Mouse (Mus musculus) left cerebral cortex, adult 8-10 months (tissue): ENCODE data around the gene Clec1b. TPM values are rescaled to one million over a fixed set of nuclear protein-coding genes. Genes with fewer than 3 reads are reported as not detected.
A peak's percentile ranks its signal among the peaks of the same experiment; 100 is the strongest.

Experiments
- DNase-seq, 2 experiments: peaks; one replicate each; pipeline ENCODE4 v3.0.0; 2022; ENCODE audit warnings: low spot score in 2 of 2
- total RNA-seq, 4 experiments: library from RNA; stranded (reverse); gene quantifications; 2 replicates each; pipeline ENCODE4 v1.2.4; 2022

Clec1b gene
- 1 to 10 TPM in 1 of 4 experiments, under 1 TPM in 1, not detected in 2; 0.46 to 1.3 TPM for total RNA-seq

DNA sequence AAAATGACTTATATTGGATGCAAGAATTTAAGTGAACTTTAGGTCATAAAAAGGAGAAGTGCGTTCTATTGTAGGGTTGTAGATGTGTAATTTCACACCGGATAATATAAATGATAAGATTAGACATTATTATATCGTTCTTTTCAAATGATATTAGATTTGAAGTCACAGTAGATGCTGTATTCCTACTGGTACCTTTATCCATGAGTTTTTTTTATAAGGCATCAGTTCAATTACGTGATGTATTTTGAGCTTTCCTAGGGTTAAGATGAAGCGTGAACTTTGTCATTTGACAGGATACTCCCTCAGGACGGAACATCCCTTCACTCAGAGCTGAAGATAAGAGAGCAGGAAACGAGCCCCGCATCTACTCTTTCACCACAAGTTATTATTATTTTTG lies at the start of gene Clec1b:
TSS of gene Clec1b (plus strand) at position 301 of the 400 bp plus-strand sequence.
- no peak for DNase-seq

DNA sequence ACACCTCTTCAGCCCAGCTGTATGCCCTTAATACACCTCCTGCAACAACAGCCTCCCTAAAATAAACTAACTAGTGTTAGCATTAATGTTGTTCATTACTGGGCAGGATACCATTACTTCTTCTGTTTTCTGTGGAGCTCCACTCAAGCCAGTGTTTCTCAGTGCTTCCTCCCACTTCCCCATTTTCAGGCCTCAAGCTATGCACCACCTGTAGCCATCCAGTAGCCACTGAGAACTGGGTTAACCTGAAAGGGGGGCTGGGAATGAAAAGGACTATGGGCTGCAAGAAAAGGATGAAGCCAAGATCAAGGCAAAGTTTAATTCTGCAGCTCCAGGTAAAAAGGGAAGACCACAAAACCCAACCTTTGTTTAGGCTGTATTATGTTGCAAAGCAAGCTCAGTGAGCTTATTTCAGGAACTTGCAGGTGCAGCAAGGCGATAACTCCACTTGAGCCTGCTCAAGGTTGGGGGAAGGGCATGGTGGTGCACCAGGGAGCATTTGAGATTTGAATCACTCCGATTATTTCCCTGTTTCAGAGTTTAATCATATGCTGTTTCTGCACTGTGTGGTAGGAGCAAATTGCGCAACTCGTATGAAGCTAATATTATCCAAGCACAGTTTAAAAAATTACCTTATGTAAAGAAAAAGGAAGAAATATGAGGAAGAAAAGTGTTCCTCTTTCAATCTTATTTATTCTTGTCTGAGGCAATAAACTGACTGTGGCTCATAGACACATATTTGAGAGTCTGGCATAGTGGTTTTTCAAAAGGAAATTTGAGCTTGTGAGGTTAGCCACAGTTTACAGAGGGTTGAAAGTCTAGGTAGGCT lies 47.4 kb upstream of the Clec1b start:
- no peak for DNase-seq

DNA sequence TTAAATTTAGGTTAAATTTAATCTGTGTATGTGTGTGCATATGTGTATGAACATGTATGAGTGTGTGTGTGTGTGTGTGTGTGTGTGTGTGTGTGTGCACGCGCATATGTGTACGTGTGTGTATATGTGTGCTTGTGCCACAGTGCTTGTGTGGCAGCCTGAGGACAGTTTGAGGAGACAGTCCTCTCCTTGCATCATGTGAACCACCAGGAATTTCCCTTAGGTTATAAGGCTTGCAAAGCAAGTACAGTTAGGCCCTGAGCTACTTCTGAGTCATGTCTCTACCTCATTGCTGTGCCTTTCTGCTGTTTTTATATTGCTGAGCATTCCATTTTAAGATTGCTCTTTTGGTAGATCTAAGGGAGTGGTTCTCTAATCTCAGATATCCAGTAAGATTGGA lies 46.0 kb upstream of the Clec1b start:
- no peak for DNase-seq

DNA sequence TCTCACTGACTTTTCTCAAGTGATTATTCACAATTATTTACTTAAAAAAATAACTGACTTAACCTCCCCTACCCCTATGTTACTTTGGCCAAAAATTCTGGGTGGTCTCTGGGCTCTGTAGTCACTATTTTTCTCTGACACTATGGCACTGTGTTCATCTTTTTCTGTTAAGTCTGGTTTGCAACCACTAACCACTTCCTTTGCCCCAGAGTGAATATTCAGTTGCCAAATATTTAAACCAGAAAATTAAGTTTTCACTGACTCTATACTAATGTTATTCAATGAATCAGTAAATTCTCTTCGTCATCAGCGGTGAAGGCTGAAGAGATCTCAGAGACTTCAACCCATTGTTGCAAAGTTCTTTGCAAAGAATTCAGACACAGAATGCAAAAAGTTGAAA lies 41.3 kb upstream of the Clec1b start:
- DNase-seq: no peak

DNA sequence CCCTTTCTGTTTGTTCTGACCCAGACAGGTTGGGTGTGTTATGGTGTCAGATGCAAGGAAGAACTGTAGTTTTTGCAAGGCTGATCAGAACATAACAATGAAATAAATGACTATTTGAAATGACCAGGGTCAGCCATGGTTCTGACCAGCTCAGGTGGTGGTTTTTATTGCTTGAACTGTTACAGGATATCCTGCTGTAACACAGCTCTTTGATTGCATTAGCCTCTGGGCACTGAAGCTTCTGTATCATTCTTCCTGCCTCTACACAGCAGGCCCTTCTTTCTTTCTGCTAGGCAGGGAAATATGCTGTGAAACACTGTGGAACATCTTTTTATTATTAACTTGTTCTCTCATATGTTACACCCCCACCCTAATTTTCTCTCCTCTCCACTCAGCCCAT lies 40.7 kb upstream of the Clec1b start:
- DNase-seq: no peak

DNA sequence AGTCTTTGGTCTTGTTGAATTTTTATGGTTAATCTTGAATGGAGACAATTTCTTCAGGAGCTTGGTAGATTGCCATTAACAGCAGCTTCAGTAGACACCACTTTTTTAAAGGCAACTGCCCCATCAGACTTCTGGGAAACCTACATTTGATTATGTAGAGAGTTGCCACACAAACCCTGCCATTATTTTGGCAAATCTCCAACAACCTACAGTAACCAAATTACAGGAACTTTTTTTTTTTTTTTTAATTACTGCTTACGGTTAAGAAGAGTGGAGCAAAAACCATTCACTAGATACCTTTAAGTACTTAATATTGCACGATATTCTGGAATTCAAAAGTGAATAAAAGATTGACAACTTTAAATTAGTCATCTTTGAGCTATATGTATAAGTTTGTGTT lies 37.6 kb upstream of the Clec1b start:
- no peak for DNase-seq

DNA sequence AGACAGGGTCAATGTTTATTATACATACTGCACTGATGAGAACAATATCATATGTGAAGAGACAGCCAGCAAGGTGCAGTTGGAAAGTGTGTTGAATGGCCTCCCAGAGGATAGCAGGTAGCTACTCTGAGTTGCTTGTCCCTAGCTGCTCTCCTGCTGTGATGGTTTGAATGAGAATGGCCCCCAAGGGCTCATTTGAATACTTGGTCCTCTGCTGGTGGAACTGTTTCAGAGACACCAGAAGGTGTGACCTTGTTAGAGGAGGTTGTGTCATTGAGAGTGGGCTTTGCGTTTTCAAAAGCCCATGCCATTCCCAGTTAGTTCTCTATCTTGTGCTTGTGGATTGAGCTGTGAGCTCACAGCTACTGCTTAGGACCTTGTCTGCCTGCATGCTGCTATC lies 33.2 kb upstream of the Clec1b start:
- no peak for DNase-seq

DNA sequence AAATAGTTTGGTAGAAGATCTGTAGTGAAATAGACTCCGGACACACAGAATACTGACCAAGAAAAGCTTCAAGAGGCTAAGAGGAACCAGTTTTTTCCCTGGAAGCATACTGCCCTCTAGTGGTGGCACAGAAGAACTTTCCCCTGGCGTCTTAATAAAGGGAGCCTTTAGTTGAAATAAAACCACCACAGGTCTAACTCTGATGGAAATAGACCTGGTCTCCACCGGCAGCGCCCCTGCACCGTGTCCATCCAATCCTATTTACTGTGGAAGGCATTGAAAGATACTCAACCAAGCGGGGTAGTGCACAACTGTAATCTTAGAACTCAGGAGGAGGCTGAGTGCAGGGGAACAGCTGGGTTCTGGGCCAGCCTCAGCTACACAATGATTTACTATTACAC lies 31.1 kb upstream of the Clec1b start:
- DNase-seq: no peak

DNA sequence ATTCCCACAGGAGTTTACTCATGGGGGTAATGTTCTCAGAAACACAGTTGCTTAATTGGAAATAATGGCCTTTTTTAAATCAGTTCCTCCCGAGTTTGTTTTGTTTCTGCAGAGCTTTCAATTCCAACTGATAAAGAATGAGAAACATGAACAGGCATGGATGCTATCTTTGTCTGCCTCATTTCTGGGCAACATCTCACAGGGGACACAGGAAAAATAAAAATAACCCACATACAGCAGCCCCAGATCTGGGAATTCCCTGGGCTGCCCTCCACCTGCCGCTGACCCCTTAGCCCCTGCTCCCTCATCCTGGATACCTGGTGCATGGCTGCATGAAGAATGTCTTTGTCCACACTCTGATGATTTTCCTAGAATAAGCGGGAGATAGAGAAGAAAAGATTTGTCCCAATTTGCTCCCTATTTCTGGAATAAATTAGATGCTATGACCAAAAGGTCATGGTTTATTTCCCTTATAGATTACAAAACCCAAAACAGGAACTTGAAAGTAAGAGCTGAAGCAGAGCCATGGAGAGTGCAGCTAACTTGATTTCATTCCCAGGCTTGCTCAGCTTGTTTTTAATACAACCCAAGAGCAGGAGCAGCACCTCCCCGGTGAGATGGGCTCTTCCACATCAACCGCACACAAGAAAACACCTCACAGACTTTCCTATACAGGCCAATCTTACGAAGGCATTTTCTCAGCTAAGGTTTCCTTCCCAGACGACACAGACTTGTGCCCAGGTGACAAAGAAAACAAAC lies 27.5 kb upstream of the Clec1b start:
- DNase-seq: no peak

DNA sequence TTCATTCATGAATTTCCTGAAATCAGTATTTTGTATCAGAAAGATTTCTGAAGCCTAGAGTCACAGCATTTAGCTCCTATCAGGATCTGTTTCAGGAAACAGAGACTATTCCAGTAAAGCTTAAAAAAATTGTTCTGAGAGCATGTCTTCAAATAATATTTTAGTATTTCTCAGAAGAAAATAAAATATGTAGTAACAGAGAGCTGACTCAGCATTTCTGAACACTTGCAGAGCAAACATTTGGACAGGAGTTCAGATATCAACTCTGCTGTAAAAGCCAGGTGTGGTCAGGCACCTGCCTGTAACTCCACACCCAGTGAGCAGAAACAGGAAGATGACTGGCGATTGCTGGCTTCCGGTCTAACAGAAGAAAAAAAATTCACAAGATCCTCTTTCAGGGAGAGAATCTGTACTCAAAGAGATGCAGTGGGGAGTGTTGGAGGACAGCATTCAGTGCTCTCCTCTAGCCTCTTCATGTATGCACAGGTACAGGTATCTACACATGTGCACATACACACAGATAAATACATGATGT lies 22.1 kb upstream of the Clec1b start:
- DNase-seq: no peak

DNA sequence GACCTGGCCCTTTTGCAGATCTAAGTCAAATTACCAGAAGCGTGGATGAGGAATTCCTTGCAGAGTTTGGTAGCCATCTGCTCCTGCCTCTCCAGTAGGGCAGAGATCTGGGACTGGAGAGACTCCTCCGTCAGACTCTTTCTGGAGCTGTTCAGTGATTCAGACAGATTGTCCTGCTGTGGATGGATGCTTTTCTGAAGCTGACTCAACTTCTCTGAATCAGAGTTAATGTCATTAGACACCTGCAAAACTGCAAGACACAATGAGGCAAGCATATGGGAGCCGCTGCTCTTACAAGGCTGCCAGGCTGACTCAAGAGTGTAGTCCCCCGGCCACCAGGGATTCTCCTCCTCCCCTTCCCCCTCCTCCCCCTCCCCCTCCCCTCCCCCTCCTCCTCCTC lies 16.6 kb upstream of the Clec1b start:
- DNase-seq: peak in 1 of 2 experiments; percentile 6

DNA sequence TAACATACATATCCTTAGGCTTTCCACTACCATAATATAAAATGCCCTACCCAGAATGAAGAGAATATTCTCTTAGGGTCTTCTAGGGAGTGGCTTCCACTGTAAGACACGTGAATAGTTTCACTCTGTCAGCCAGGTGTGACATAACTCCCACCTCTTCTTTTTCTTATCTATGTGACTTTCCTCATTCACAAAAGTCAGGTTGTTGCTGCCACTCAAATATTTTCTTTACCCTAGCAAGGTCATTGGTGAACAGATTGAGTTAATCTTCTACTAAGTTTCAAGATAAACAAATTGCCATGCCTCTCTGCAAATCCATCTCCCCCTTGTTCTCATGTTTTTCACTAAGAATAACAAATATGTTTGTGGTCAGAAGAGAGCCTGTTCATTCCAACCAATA lies 15.4 kb upstream of the Clec1b start:
- no peak for DNase-seq

DNA sequence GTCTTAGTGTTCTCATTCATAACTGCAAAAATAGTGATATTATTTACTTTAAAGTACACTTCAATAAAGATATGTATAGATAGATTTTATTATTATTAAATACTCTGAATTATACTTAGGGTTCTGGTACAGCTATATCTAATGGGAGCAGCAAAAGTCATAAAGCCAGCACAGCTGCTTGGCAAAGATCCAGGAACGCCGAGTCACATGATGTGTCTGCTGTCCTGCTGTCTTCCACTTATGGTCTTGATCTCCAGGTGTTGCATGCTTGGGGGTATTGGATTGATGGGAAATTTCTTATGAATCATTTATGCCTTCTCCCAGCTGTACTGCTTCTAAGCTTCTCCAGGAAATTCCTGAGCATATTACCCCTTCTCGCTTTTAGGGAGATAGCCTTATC lies 13.6 kb upstream of the Clec1b start:
- no peak for DNase-seq

DNA sequence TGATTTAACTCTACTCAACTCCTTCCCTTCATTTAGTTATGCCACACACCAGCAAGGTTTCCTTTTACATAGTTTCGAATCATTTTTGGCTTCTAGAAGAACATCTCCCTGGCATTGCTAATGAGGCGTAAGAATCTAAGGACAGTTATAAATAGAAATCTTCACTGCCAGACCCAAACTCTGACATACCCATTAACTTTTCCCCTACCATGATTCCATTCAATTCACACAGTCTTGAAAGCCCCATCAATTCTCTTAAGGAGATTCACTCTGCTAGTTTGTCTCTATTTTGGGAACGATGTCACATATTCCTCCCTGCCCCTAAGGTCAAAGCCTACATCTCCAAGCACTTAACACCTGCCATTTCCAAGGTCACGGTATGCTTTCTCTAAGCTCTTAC lies 12.1 kb upstream of the Clec1b start:
- no peak for DNase-seq

DNA sequence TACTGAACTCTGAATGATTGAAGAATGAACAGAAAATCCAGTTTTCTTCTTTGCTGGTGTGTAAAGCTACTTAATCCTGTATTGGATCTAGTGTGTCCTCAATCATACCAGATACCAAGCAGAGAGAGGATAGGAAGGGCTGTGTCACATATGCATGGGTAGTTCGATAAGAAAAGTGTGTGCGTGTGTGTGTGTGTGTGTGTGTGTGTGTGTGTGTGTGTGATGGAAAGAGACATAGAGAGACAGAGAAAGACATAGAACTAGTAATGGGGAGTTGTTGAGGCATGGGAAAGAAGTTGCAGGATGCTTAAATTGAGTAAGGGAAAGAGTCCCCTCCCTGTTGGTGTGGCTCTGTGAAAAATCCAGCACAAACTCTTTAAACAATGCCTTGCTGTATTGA lies 11.3 kb upstream of the Clec1b start, which contains the start of gene Clec12b:
TSS of gene Clec12b (minus strand) at position 101 of the 400 bp plus-strand sequence.
- no peak for DNase-seq

DNA sequence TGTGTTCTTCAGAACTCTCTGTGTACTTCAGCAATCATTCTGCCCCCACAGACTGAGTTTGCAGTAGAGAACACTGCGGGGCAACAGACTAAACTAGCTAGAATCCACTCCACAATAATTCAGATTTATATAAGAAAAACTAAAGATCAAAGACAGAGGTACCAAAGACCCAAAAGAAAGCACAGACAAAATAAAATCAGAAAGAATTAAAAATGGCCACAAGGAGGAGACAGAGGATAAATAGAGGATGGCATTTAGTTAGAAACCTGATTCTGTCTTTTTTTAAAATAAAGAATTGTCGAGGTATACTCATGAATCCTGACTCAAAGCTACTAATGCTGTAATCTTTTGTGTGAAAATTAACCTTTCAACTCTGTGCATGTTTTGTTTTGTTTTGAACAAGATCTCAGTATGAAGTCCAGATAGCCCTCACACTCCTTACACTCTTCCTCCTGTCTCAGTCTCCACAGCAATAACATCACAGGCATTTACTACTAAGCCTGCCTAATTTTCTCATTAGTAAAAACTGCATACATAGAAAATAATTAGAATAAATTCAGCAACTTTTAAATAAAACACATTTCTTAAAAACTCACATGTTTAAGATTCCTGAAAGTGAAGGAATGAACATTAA lies 3.9 kb upstream of the Clec1b start:
- no peak for DNase-seq

DNA sequence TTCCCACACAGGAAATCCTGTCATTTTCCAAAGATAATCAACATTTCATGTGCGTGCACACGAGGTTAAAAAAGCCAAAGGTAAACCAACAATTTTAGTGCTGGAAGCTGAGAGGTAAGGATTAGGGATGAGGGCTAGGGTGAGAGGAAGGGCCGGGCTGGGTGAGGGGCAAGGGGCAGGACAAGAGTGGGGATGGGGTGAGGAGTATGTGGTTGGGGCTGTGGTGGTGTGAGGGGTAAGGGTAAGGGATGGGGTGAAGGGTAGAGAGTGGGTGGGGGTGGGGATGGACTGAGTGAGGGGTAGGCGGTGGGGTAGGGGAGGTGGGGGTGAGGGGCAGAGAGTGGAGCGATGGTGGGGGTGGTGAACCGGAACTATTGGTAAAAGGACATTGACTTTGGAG lies 3.4 kb upstream of the Clec1b start:
- no peak for DNase-seq

DNA sequence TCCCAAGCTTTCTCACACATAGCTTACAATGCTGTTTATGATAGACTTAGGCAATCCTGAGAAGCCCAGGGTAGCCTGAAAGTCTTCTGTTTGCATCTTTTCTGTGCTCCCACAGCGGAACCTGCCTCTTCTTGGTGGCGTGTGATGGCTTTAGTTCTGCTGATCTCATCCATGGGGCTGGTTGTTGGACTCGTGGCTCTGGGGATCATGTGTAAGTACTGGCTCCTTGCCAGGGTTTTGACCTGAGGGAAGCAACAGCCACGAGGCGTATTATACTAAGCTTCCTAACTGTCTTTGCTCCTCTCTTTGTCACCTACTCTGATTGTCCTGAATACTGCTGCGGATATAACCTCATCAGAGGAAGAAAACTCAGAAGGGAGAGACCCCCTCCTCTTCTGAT lies 2.8 kb downstream of the Clec1b start:
- DNase-seq: no peak

DNA sequence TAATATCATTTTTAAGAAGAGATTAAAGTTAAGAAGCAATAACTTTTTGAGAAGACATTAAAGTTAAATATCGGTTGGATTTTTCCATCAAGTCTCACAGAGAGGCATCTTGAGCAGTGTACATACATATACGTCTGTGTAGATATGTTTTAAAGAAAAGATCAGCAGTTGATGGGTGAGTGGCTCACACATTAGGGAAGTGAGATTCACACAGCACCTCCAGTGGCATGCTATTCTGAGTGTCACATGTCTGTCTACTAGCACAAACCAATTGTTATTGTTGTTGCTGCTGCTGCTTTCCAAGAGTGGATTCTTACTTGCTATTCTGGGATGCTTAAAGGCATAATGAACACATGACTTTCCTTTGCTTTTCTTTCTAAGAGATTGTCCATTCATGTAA lies 5.3 kb downstream of the Clec1b start:
- DNase-seq: no peak

DNA sequence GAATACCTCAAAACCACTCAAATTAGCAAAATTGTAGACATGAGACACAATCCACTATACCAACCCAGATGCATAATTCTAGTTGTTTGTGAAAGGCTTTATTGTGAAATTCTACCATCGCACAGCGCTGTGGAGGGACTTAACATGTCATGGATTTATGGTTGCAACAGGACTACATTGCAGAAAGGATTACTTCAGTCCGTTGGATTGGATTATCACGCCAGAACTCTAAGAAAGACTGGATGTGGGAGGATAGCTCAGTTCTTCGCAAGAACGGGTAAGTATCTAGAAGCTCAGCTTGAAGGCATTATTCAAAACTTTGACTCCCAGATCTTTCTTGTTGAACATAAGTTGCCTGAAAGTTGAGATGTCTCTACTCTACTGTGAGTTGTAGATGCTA lies 6.3 kb downstream of the Clec1b start:
- no peak for DNase-seq

DNA sequence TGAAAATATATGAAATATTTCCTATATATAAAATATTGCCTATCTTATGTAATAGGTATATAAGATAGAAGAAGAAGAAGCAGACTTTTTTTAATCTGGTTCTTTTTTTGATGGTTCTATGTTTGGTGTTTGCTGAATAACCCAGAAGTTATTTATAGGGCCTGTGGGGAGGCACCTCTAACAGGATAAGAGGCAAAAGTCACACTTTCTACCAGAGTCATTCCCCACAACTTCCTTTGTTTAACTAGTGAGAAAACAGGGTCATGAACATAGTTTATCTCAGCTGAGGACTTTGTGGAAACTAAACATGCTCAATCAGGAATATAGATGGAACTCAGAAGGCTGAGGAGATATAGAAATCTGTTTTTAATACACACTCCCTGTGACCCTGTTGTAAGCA lies 8.9 kb downstream of the Clec1b start:
- DNase-seq: no peak

DNA sequence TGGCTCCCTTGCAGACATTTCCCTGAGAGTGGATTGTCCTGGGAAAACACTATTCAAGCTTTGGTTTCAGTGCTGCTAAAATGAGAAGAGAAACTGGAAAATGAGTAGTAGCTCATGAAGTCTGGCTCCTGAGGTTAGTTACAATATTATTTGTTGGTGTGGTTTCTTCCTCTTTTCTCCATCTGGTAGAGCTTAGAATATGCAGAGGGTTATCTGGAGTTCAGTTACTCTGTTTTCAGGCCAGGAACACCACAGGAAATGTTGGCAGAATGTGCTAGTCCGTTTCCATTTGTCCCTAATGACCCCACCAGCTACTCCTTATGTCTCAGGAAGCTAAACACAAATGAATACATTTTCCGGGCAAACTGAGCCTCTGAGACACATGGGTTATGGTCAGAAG lies 10.2 kb downstream of the Clec1b start:
- no peak for DNase-seq
